Mouse (Mus musculus) CH12.LX (cell line): Measurements from ENCODE around the gene Dpyd.

Experiments used
- BHLHE40 ChIP-seq: IDR thresholded peaks from 2 replicates; pipeline ENCODE4 v1.6.1; 2011; ENCODE audit warnings: mild to moderate bottlenecking, low read depth, low read length, improper control_type of control experiment
- CTCF ChIP-seq, 2 experiments: IDR thresholded peaks in 1 of 2; conservative IDR thresholded peaks in 1 of 2; 2 replicates each; pipeline ENCODE4 v1.5.1; 2011 to 2012; ENCODE audit warnings: low read depth in 2 of 2, low read length in 2 of 2, improper control_type of control experiment in 1 of 2, inconsistent platforms in 1 of 2, mild to moderate bottlenecking in 1 of 2, moderate library complexity in 1 of 2
- E2F4 ChIP-seq: IDR thresholded peaks from 2 replicates; pipeline ENCODE4 v1.6.1; 2011; ENCODE audit warnings: low read depth, low read length, improper control_type of control experiment; ENCODE audit not compliant: insufficient replicate concordance
- JUN ChIP-seq: IDR thresholded peaks from 2 replicates; pipeline ENCODE4 v1.6.1; 2011; ENCODE audit warnings: low read depth, mild to moderate bottlenecking, low read length, improper control_type of control experiment, moderate library complexity; ENCODE audit not compliant: insufficient read depth
- MAFK ChIP-seq: IDR thresholded peaks from 2 replicates; pipeline ENCODE4 v1.6.1; 2011; ENCODE audit warnings: low read length, improper control_type of control experiment; ENCODE audit not compliant: insufficient replicate concordance
- PAX5 ChIP-seq: IDR thresholded peaks from 2 replicates; pipeline ENCODE4 v1.6.1; 2012; ENCODE audit warnings: low read length, inconsistent platforms, mixed read lengths
- POLR2A ChIP-seq: IDR thresholded peaks from 2 replicates; pipeline ENCODE4 v1.6.1; 2011; ENCODE audit warnings: low read depth, mild to moderate bottlenecking, improper control_type of control experiment, low read length
- RAD21 ChIP-seq: IDR thresholded peaks from 2 replicates; pipeline ENCODE4 v1.6.1; 2011; ENCODE audit warnings: low read depth, mild to moderate bottlenecking, low read length, improper control_type of control experiment, moderate library complexity
- SMC3 ChIP-seq: IDR thresholded peaks from 2 replicates; pipeline ENCODE4 v1.6.1; 2011; ENCODE audit warnings: low read depth, low read length, improper control_type of control experiment
- TBP ChIP-seq: conservative IDR thresholded peaks from 2 replicates; pipeline ENCODE4 v1.6.1; 2011; ENCODE audit warnings: low read depth, low read length, improper control_type of control experiment
- UBTF ChIP-seq: IDR thresholded peaks from 2 replicates; pipeline ENCODE4 v1.6.1; 2012; ENCODE audit warnings: low read depth, mild to moderate bottlenecking, inconsistent platforms, low read length, improper control_type of control experiment, moderate library complexity

- TF ChIP-seq POLR2A (no peak), CTCF (conservative IDR thresholded peaks at IDR 0.05 in 1 of 2, IDR thresholded peaks at IDR 0.05 in 1 of 2; ENCODE audit: low read depth in 2 of 2, low read length in 2 of 2) (no peak), BHLHE40 (no peak), E2F4 (no peak), SMC3 (no peak), JUN (no peak), PAX5 (no peak), TBP (no peak), MAFK (no peak), UBTF (no peak), RAD21 (no peak)
These were observed 494.2 kb downstream of the Dpyd start for GRCm38 (mm10) chr3:119056144-119056543.
